Mouse (Mus musculus): ENCODE data around the gene Btn2a2.

The Btn2a2 gene

GRCm38 (mm10) chr13:23497656-23498321, 9.1 kb upstream of the Btn2a2 start:
- DNase-seq (ENCODE audit: low spot score in 2 of 2): peak; percentile 59 to 77

DNA sequence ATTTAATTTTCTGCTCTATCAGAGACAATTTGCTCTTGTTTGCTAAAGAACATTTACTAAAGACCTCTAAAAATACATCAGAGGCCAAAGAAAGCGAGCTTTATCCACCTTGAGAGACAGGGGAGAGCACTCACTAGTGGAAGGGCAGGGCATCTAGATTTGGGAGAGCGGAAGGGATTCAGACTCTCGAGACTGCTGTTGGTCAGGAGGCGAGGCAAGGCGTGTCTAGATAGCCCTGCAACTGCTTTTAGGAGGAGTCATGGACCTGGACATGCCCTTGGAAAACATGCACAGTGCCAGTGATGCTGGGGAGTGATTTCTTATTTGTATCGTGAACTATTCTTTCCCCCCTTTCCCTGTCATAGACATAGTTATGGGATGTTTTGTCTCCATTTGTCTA, 6.9 kb upstream of the Btn2a2 start:
- no peak for DNase-seq (ENCODE audit: low spot score in 2 of 2)

- DNase-seq (ENCODE audit: low spot score in 2 of 2): no peak
These were observed 3.3 kb upstream of the Btn2a2 start for GRCm38 (mm10) chr13:23491990-23492389.

GRCm38 (mm10) chr13:23491263-23491662, 2.6 kb upstream of the Btn2a2 start:
- DNase-seq (ENCODE audit: low spot score in 2 of 2): no peak

- peak; percentile 19 to 27 for DNase-seq (ENCODE audit: low spot score in 2 of 2)
These were observed 2.2 kb upstream of the Btn2a2 start for GRCm38 (mm10) chr13:23490863-23491262.

GRCm38 (mm10) chr13:23485271-23485670, 3.4 kb downstream of the Btn2a2 start:
- DNase-seq (ENCODE audit: low spot score in 2 of 2): no peak

DNA sequence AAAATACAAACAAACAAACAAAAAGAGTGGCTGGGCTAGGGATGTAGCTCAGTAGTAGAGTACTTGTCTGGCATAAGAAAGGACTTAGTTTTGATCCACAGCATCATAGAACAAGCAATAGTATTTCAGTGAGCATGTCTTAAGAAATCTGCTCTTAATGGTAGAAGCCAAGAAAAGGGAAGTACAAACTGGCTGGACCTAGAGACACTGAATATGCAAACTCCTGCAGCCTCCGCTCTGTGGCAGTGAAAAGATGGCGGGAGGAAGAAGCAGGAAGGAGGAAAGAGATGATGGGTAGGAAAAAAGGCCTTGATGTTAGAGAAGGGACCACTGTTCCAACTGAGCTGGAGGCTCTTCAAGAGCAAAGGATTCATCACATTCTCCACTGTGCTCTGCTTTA, 5.5 kb downstream of the Btn2a2 start:
- DNase-seq (ENCODE audit: low spot score in 2 of 2): no peak

- DNase-seq (ENCODE audit: low spot score in 2 of 2): no peak
These were observed 13.0 kb downstream of the Btn2a2 start for GRCm38 (mm10) chr13:23475658-23476057.

DNA sequence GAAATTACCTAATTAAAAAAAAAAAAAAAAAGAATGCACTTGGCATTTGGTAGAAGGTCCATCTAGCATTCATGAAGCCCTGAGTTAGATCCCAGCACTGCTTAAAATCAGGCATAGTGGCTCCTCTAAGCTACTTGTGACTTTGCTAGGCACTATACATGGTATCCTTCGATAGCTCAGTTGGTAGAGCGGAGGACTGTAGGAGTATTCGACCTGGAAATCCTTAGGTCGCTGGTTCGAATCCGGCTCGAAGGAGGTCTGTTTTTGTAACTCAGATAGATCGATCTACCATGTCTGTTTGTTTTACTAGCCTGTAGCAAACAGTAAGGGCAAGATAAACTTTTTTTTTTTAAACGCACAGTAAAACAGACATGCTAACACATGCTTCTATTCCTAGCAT, 21.7 kb downstream of the Btn2a2 start:
- DNase-seq (ENCODE audit: low spot score in 2 of 2): peak; percentile 81 to 87

GRCm38 (mm10) chr13:23466306-23466705, 22.4 kb downstream of the Btn2a2 start:
- DNase-seq (ENCODE audit: low spot score in 2 of 2): no peak

DNA sequence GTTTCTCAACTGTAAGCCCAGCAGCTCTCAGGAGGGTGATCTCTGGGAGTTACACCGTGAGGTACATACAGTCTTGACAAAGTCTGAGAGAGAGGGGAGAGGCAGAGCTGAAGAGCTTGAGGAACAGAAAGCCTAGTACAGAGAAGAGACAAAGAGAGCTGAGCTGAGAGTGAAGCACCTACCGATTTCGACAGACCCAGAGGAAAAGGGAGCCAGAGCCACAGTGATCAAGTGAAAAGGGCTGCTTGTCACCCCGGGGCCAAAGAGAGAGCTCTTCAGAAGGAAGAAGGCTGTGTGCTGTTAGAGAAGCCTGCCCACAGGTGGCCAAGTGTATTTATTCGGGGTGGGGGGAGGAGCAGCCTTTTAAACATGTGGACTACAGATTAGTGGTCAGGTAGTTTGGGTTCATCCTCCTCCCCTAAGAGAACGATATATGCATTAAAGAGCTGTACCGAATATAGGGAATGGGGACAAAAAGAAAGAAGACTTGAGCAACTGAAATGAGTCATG, 23.0 kb downstream of the Btn2a2 start, which contains the start of gene Btn1a1:
Gene Btn1a1, minus strand, starts transcription at position 302 of the 510 bp plus-strand sequence.
- no peak for DNase-seq (ENCODE audit: low spot score in 2 of 2)

DNA sequence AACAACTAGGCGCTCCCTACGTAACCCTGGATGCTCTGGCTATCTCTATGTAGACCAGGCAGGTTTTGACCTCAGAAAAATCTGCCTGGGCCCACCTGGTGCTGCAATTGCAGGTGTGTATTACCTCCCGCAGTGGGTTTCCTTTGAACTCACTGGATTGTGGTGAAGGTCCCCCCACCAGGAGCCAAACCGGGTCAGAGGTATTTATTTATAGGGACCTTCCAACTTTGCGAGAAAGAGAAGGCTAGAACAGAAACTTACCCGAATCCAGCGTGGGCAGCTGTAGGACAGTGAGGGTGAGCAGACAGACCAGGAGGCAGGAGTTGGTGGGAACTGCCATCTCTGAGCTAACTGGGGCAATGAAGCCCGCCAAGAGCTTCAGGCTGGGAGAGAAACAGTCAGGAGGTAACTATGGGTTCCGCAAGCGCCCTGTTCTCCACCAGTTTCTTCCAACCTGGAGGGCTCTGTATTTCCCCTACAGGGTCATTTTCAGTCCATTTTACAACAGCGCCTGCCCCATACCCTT, 23.8 kb downstream of the Btn2a2 start:
- DNase-seq (ENCODE audit: low spot score in 2 of 2): peak in 1 of 2 experiments; percentile 17

DNA sequence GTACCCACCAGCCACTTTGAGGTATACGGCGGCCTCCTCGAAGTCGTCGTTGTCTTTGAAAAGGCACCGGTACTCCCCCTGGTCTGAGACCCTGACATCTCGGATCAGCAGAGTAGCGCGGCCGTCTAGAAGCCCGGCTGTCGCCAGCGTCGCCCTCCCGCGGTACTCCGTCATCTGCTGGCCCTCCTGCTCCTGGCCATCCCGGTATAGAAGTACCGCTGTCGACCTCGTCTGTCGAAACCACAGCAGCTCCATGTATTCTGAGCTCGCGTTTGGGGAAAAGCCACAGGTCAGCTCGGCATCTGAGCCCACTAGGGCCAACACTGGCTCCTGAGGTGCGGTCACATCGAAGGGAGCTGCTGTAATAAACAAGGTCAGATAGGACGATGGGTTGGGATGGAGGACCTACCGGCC, 24.4 kb downstream of the Btn2a2 start:
- DNase-seq (ENCODE audit: low spot score in 2 of 2): peak in 1 of 2 experiments; percentile 47

GRCm38 (mm10) chr13:23463381-23464223, 25.1 kb downstream of the Btn2a2 start:
- DNase-seq (ENCODE audit: low spot score in 2 of 2): peak; percentile 93 to 97

GRCm38 (mm10) chr13:23462669-23463068, 26.0 kb downstream of the Btn2a2 start:
- DNase-seq (ENCODE audit: low spot score in 2 of 2): no peak

DNA sequence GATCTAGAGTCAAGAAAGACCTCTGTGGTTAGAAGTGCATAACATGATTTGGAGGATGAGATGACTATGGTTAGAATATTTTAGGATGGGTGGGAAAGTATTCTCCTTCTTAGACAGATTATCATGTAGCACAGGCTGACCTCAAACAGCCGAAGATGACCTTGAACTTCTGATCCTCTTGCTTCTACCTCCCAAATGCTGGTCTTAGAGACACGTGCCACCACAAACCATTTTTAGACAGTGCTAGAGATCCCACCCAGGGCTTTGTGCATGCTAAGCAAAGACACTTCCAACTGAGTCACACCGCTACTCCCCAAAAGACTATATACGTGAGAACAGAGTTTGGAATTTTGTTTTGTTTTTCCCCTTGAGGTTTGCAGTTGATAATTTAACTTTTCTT, 26.6 kb downstream of the Btn2a2 start:
- no peak for DNase-seq (ENCODE audit: low spot score in 2 of 2)

GRCm38 (mm10) chr13:23459264-23459846, 29.3 kb downstream of the Btn2a2 start:
- DNase-seq (ENCODE audit: low spot score in 2 of 2): no peak

GRCm38 (mm10) chr13:23453926-23454325, 34.7 kb downstream of the Btn2a2 start:
- DNase-seq (ENCODE audit: low spot score in 2 of 2): no peak

DNA sequence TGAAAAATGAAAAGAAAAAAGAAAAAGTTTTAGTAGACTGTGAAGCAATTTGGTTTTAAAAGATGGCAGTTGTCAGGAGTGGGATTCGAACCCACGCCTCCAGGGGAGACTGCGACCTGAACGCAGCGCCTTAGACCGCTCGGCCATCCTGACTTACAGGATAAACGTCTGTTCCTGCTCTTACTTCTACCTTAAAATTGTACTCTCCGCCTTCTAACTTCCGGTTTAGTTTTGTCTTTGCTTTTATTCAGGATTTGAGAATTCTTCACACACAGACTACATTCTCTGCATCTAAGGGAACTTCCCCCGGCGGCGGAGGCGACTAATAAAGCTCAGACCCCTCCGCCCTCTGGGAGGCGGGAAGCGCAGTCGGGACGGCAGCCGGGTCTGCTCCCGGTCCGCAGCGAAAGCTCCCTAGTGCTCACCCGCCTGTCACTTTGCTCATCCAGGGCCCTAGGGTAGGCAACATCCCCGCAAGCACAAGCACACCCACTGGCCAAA, 35.2 kb downstream of the Btn2a2 start:
- DNase-seq (ENCODE audit: low spot score in 2 of 2): peak; percentile 85 to 90

DNA sequence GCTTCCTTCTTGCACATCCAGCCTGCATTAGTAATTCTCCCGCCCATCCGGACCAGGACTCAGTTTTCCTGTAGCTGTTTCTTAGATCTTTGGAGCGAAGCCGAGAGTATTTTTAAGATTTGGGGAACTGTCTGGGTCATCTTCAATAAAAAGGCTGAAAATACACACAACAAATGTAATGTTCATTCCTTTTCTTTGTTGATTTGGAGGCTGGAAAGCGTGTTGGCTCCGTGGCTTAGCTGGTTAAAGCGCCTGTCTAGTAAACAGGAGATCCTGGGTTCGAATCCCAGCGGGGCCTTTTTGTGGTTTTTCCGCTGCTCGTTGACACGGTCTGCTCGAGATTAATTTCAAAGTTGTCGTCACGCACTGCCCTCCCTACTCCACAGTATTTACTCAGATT, 38.3 kb downstream of the Btn2a2 start:
- DNase-seq (ENCODE audit: low spot score in 2 of 2): peak; percentile 96 to 99

- DNase-seq (ENCODE audit: low spot score in 2 of 2): peak in 1 of 2 experiments; percentile 74
These were observed 39.2 kb downstream of the Btn2a2 start for GRCm38 (mm10) chr13:23449235-23450095.

All from right cerebral cortex, adult 2 months (tissue).